Mouse (Mus musculus) lung, postnatal 0 days (tissue): Measurements from ENCODE around the gene Scn1b. TPM values are rescaled to one million over a fixed set of nuclear protein-coding genes. Genes with fewer than 3 reads are reported as not detected.

Experiments
- ATAC-seq: fragments of 200-750 bp; cut with Nextera tagmentation; 2 replicates; pipeline ENCODE4 v1.8.0; 2017; ENCODE audit warnings: moderate library complexity
- DNase-seq: peaks from one replicate; pipeline ENCODE4 v3.0.0-alpha.2; 2016; ENCODE audit warnings: low spot score
- H3K27ac ChIP-seq: fragments of 300-500 bp; sonication (generic); 2 replicates; pipeline ENCODE4 v1.5.1; 2014; ENCODE audit warnings: antibody characterized with exemption, mild to moderate bottlenecking, low read length, mixed read lengths
- H3K27me3 ChIP-seq: fragments of 300-500 bp; sonication (generic); replicated peaks from 2 replicates; pipeline ENCODE4 v1.6.1; 2014; ENCODE audit warnings: low read length, mixed read lengths; ENCODE audit not compliant: insufficient read depth
- H3K36me3 ChIP-seq: fragments of 300-500 bp; sonication (generic); 2 replicates; pipeline ENCODE4 v1.6.1; 2014; ENCODE audit warnings: low read length, mixed read lengths; ENCODE audit not compliant: insufficient read depth
- H3K4me1 ChIP-seq: fragments of 300-500 bp; sonication (generic); 2 replicates; pipeline ENCODE4 v1.6.1; 2014; ENCODE audit warnings: antibody characterized with exemption, low read depth, low read length, mixed read lengths; ENCODE audit not compliant: insufficient read depth
- H3K4me2 ChIP-seq: fragments of 300-500 bp; sonication (generic); replicated peaks from 2 replicates; pipeline ENCODE4 v1.6.1; 2014; ENCODE audit warnings: low read depth, mild to moderate bottlenecking, low read length, moderate library complexity, mixed read lengths
- H3K4me3 ChIP-seq: fragments of 300-500 bp; sonication (generic); 2 replicates; pipeline ENCODE4 v1.5.1; 2014; ENCODE audit warnings: low read depth, low read length
- H3K9ac ChIP-seq: fragments of 300-500 bp; sonication (generic); replicated peaks from 2 replicates; pipeline ENCODE4 v1.6.1; 2014; ENCODE audit warnings: low read depth, mild to moderate bottlenecking
- H3K9me3 ChIP-seq: fragments of 300-500 bp; sonication (generic); 2 replicates; pipeline ENCODE4 v1.6.1; 2016; ENCODE audit warnings: low read length, mixed read lengths
- CTCF ChIP-seq: IDR thresholded peaks from 2 replicates; pipeline ENCODE4 v1.5.1; 2016; ENCODE audit warnings: antibody characterized with exemption, mild to moderate bottlenecking
- EP300 ChIP-seq: IDR thresholded peaks from 2 replicates; pipeline ENCODE4 v1.6.1; 2016; ENCODE audit warnings: antibody characterized with exemption, mild to moderate bottlenecking, control low read depth
- WGBS: fragments of 180-500 bp; shearing (Covaris S2); extraction: QIAGEN DNeasy Blood & Tissue Kit; methylation state at CpG from one replicate; pipeline ENCODE4 v1.1.7; 2014; 5-methylcytosine and 5-hydroxymethylcytosine counted together
- polyA plus RNA-seq: library from polyadenylated mRNA; unstranded; fragments of >200 nt; fragmentation: Nextera tagmentation; extraction: Ambion mirVana; gene quantifications from 2 replicates; pipeline ENCODE4 v1.2.1, GENCODE M21; 2015

Scn1b gene
- polyA plus RNA-seq, 1 experiment from 2014 or later, result 4.9 TPM

DNA sequence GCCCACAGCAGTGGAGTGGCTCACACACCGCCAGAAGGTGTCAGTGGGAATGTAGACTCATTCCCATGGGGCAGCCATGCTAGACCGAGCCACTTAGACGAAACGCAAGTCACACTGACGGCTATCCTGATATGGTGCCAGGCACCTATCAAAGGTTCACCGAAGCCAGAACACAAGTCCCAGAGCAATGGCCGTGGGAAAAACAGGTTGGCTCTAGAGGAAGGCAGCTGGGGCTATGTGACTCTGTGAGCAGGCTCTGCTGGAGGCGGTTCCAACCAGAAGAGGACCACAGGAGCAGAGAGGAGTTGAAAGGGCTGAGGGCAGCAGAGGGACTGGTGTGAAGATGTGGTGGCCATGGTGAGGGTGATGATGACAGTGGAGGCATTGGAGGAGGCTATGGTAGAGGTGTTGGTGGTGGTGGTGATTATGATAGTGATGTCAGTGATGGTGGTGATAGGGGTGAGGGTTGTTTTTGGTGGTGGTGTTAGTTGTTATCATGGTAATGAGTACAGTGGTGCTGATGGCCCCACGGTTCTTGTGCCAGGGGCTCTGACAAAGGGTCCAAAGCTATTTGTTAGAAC, 40.5 kb downstream of the Scn1b start:
- H3K36me3 ChIP-seq, result no peaks in the 10 kb centered on the region
- DNase-seq (no peak), ATAC-seq (no peak)
- TF ChIP-seq CTCF (no peak), EP300 (no peak)
- WGBS, result 87% methylated on average over 9 of the region's 9 CpGs
- H3K27ac ChIP-seq, result no peak overlapping the region
- no peak overlapping the region for H3K9ac ChIP-seq
- H3K9me3 ChIP-seq, result no peaks in the 10 kb centered on the region
- H3K4me2 ChIP-seq, result no peak overlapping the region
- H3K27me3 ChIP-seq, result no peaks in the 10 kb centered on the region
- H3K4me3 ChIP-seq, result no peak overlapping the region
- peaks cover 4% of the 10 kb centered on the region; the same call in 1 of the 2 replicates for H3K4me1 ChIP-seq

- WGBS, result 22% methylated on average over 3 of the region's 3 CpGs
- no peaks in the 10 kb centered on the region for H3K36me3 ChIP-seq
- DNase-seq, result peak; percentile 53
- H3K4me3 ChIP-seq, result no peak overlapping the region
- no peak overlapping the region for H3K9ac ChIP-seq
- peak overlapping the region; percentile 29; the same call in 1 of the 2 replicates for H3K27ac ChIP-seq
- peak; percentile 71 for ATAC-seq
- H3K9me3 ChIP-seq, result no peaks in the 10 kb centered on the region
- TF ChIP-seq CTCF (no peak), EP300 (peak; percentile 27; the same call in 1 of the 2 replicates)
- no peak overlapping the region for H3K4me2 ChIP-seq
- peaks cover 4% of the 10 kb centered on the region; the same call in 1 of the 2 replicates for H3K4me1 ChIP-seq
- H3K27me3 ChIP-seq, result no peaks in the 10 kb centered on the region
These were observed 41.6 kb downstream of the Scn1b start for GRCm38 (mm10) chr7:31085171-31085570.

DNA sequence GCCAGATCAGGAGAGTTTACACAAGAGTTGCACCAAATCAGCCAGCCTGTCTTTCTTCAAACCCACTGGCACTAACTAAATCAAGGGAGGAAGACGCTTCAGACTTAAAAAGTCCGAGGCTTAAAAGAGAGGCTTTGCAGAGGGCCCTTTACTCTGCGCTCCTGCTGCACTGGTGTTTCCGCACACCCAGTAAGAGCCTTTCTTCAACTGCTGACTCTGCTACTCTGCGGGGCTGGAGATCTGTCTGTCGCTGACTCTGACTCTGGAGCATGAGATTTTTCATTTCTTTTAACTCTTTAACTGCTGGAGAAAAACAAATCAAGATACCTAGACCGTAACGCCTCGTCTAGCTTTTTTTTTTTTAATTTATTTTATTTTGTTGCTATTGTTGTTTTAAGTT, 42.7 kb downstream of the Scn1b start:
- ATAC-seq, result no peak
- H3K27ac ChIP-seq, result no peak overlapping the region
- 40% methylated on average over 9 of the region's 9 CpGs for WGBS

DNA sequence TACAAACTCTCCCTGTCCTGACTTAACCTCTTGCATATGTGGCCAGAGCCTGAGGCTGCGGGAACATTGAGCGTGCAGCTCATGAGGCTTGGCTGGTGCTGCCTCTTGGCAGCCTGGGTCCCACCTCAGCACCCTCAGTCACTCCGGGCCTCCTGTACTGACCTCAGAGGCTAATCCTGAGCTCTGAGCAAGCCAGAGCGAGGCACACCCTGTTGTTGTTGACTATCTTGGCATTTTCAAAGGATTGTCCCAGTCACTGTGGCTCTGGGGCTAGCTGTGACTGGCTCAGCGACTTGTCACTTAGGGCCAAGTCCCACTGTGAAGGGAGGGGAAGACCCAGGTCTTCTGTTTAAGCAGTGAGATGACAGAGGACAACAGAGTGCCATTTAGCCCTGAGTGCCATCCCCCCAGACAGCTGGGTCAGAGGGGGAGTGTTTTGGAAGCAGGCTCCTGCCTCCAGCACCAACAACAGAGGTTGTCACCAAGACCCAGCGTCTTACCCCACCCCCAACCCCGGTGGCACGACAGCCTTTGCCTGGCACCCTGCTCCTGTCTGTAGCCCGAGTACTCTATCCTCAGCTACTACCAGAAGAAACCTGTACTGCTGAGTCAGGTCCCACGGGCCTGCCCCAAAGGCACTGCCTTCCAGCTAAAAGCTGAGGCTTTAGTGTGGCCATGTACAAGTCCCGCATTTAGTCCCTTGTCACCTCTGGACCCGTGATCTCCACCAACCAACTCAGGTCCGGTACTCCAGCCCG, 43.8 kb downstream of the Scn1b start:
- H3K9ac ChIP-seq, result no peak overlapping the region
- ATAC-seq (peak; percentile 52), DNase-seq (peak; percentile 43)
- H3K4me3 ChIP-seq, result no peak overlapping the region
- no peak overlapping the region for H3K4me2 ChIP-seq
- H3K36me3 ChIP-seq, result no peaks in the 10 kb centered on the region
- no peaks in the 10 kb centered on the region for H3K27me3 ChIP-seq
- 67% methylated on average over 13 of the region's 14 CpGs for WGBS
- no peak for TF ChIP-seq CTCF
- TF ChIP-seq EP300, result no peak
- H3K9me3 ChIP-seq, result no peaks in the 10 kb centered on the region
- H3K4me1 ChIP-seq, result peaks cover 4% of the 10 kb centered on the region; the same call in 1 of the 2 replicates
- H3K27ac ChIP-seq, result no peak overlapping the region; the same call in 1 of the 2 replicates

More for the DNA sequence above, 42.7 kb downstream of the Scn1b start:
- DNase-seq, result peak; percentile 21
- Histone ChIP-seq H3K9ac (no peak overlapping the region), H3K27me3 (no peaks in the 10 kb centered on the region), H3K36me3 (no peaks in the 10 kb centered on the region), H3K4me3 (no peak overlapping the region), H3K4me1 (peaks cover 4% of the 10 kb centered on the region; the same call in 1 of the 2 replicates), H3K4me2 (no peak overlapping the region), H3K9me3 (no peaks in the 10 kb centered on the region)
- no peak for TF ChIP-seq CTCF
- TF ChIP-seq EP300, result no peak

DNA sequence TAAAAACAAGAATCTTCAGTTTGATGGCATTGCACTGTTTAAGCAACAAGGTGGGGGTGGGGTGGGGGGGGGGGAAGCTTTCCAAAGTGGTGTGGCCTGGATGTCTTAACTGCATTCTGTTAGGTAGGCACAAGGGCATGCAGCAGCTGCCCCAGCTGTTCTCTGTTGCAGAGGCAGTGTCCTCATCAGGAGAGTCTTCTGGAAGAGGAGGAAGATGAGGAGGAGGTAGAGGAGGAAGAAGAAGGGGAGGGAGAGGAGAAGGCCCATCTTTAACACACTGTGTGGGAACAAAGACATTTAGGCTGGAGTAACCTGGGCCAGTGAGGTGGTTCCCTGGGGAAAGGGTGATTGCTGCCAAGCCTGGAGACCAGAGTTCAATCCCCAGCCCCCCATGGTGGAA, 44.7 kb downstream of the Scn1b start:
- Histone ChIP-seq H3K4me2 (no peak overlapping the region), H3K4me3 (no peak overlapping the region), H3K27ac (no peak overlapping the region), H3K9me3 (no peaks in the 10 kb centered on the region), H3K4me1 (peaks cover 4% of the 10 kb centered on the region; the same call in 1 of the 2 replicates), H3K27me3 (no peaks in the 10 kb centered on the region), H3K9ac (no peak overlapping the region), H3K36me3 (no peaks in the 10 kb centered on the region)
- no peak for ATAC-seq
- TF ChIP-seq EP300 (no peak), CTCF (no peak)
- DNase-seq, result no peak

DNA sequence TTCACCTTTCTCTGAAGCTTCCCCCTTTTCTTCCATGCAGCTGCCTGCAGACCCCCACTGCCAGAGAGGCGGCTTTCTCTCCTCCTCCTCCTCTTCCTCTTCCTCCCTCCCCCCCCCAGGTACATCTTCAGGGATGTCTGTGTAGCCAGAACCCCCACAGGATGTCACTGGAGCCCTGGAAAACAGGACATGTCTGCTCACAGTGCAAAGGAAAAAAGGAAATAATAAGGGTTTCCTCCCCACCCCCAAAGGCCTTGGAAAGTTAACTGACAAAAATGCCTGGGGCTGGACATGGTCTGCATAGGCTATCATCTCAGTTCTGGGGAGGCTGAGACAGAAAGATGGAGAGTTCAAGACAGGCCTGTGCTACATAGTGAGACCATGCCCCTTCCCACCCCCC, 45.7 kb downstream of the Scn1b start:
- no peak for DNase-seq
- Histone ChIP-seq H3K9ac (no peak overlapping the region), H3K4me1 (peaks cover 4% of the 10 kb centered on the region; the same call in 1 of the 2 replicates), H3K27me3 (no peaks in the 10 kb centered on the region), H3K36me3 (no peaks in the 10 kb centered on the region), H3K4me3 (no peak overlapping the region), H3K27ac (no peak overlapping the region), H3K4me2 (no peak overlapping the region), H3K9me3 (no peaks in the 10 kb centered on the region)
- no peak for TF ChIP-seq CTCF
- no peak for TF ChIP-seq EP300
- no peak for ATAC-seq
- WGBS, result 22% methylated on average over 1 of the region's 1 CpGs
